Mouse (Mus musculus): ENCODE data around the gene Nlrp2. TPM values are rescaled to one million over a fixed set of nuclear protein-coding genes. Genes with fewer than 3 reads are reported as not detected.

The Nlrp2 gene
- not detected for polyA plus RNA-seq (2017; shearing (Covaris generic))

DNA sequence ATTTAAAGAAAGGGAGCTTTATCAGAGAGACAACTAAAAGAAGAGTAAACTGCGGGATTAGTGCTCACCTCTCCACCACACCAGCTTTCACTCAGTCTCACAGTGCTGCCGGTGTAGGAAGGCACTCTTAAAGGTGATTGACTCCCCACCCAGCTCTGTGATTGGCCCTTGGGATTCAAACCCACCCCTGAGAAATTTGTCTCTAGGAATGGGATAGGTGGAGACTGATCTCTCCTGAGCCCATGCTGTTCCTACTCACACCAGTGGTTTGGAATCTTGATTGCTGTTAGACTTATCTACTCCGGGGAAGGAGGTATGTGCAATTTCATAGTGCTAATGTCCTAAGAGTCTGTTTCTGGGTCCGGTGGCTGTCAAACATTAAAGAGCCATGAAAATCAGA lies at the start of gene Nlrp2:
TSS of gene Nlrp2 (minus strand) at position 101 of the 400 bp plus-strand sequence.

DNA sequence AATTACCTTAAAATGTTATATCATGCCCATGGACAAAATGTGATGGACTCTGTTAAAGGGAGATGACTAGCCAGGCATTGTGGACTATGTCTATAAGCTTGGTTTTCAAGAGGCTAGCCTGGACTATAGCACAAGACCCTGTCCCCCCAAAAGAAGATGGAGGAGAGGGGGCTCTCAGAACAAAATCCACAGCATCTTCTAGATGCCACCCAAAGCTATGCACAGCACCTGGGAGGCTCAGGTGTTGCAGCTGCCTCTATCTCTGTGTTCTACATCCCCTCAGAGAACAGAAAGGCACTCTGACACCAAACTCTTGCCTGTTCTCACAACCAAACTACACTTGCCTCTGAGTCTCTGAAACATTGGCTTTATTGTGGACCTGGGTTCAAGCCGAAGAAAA lies 598 bp downstream of the Nlrp2 start, which contains the start of gene Gm5065:
TSS of gene Gm5065 (plus strand) at position 301 of the 400 bp plus-strand sequence.

Other genes with a start within 250 kb of the Nlrp2 start
- gene Rfpl4, start 234.1 kb downstream of the Nlrp2 start, polyA plus RNA-seq (2017; shearing (Covaris generic)) = not detected
- 0.29 TPM for gene Rasl2-9, start 225.1 kb downstream of the Nlrp2 start, polyA plus RNA-seq (2017; shearing (Covaris generic))
- 0.12 TPM for gene Vmn1r55, start 201.4 kb downstream of the Nlrp2 start, polyA plus RNA-seq (2017; shearing (Covaris generic))
- gene Vmn1r56, start 154.3 kb downstream of the Nlrp2 start, polyA plus RNA-seq (2017; shearing (Covaris generic)) = not detected
- gene Vmn1r57, start 132.5 kb downstream of the Nlrp2 start, polyA plus RNA-seq (2017; shearing (Covaris generic)) = not detected
- not detected for gene Gm5065, start 498 bp downstream of the Nlrp2 start, polyA plus RNA-seq (2017; shearing (Covaris generic))
- gene Vmn1r58, start 62.4 kb upstream of the Nlrp2 start, polyA plus RNA-seq (2017; shearing (Covaris generic)) = 0.05 TPM
- gene Vmn1r59, start 105.7 kb upstream of the Nlrp2 start, polyA plus RNA-seq (2017; shearing (Covaris generic)) = not detected
- gene Vmn2r28, start 142.9 kb upstream of the Nlrp2 start, polyA plus RNA-seq (2017; shearing (Covaris generic)) = not detected
- 0.12 TPM for gene Vmn1r60, start 196.3 kb upstream of the Nlrp2 start, polyA plus RNA-seq (2017; shearing (Covaris generic))